9 mouse cellular contexts compared by ENCODE assay signal in the genomic region with DNA sequence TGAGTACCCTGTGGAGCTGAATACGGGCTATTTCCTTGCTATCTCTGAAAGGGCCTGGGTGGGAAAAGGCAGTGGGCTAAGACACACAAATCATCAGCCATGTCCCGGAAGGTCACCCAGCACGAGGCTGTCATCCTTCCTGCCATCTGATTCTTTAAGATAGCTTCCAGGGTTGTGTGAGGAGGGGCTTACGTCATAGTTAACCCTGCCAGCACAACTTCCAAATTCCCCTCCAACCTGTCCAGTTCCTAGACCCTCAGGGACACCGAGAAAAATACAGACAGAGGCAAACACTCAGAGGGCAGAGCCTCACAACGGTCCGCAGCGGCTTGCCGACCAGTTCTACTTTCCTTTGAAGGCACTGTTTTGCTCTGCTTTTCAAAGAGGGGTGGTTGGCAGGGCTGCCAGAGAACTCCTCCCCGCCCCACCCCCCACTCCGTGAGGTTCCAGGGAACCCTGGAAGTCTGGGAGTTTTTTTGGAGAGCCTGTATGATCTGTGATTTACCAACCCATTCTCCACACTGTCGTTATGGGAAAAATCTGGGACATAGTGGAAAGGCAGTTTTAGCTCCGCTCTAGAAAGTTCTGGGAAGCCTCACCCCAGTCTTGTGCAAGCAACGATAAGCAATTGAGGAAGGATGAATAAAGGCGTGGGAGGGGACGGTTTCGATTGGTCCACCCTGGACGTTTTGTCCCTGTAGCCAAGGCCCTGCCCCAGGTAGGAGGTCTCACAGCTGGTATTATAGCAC. TPM values are rescaled to one million over a fixed set of nuclear protein-coding genes. Genes with fewer than 3 reads are reported as not detected.
A peak's percentile ranks its signal among the peaks of the same experiment; 100 is the strongest.
DNase-seq lines count a peak whose midpoint lies in the region; ATAC-seq lines count a peak whose summit lies in the region.
"Had no signal": no experiment of that assay in that cellular context is flagged by ENCODE, and none has a peak within 500 bp of the region (broad histone marks: within the 10 kb centered on the region; RNA-seq: fewer than 3 reads in every experiment).

No protein-coding gene starts in this region.

- 0 out of 2 replicates have a peak, but pooled peaks cover 2% of the 10 kb centered on the region for H3K27me3 ChIP-seq in liver, embryonic 11.5 days (replicated peaks; ENCODE audit: control insufficient read depth, insufficient read depth, low read length)
- peaks cover 32% of the 10 kb centered on the region for H3K27me3 ChIP-seq in liver, embryonic 12.5 days (replicated peaks)
- no peaks in the 10 kb centered on the region for H3K27me3 ChIP-seq in stomach, embryonic 15.5 days (replicated peaks)

- peaks cover 24% of the 10 kb centered on the region for H3K4me1 ChIP-seq in liver, embryonic 11.5 days (replicated peaks; ENCODE audit: control insufficient read depth, insufficient read depth, low read length)
- H3K4me1 ChIP-seq in liver, embryonic 12.5 days: peaks cover 40% of the 10 kb centered on the region
- H3K4me1 ChIP-seq in stomach, embryonic 15.5 days: peaks cover 38% of the 10 kb centered on the region

- H3K36me3 ChIP-seq in liver, embryonic 11.5 days (ENCODE audit: control insufficient read depth, insufficient read depth, low read length): no peaks in the 10 kb centered on the region
- H3K36me3 ChIP-seq in liver, embryonic 12.5 days: no peaks in the 10 kb centered on the region
- H3K36me3 ChIP-seq in stomach, embryonic 15.5 days: no peaks in the 10 kb centered on the region

- H3K9ac ChIP-seq in liver, embryonic 11.5 days (ENCODE audit: low read depth, low read length): no peak overlapping the region
- H3K9ac ChIP-seq in liver, embryonic 12.5 days: no peak overlapping the region
- no peak overlapping the region for H3K9ac ChIP-seq in stomach, embryonic 15.5 days

- no peak overlapping the region for H3K27ac ChIP-seq in liver, embryonic 11.5 days (ENCODE audit: low read depth, low read length)
- H3K27ac ChIP-seq in liver, embryonic 12.5 days: no peak overlapping the region
- peak overlapping the region; percentile 88 for H3K27ac ChIP-seq in stomach, embryonic 15.5 days

- ATAC-seq in liver, embryonic 11.5 days (replicated peaks; ENCODE audit: low FRiP score): no peak
- ATAC-seq in liver, embryonic 12.5 days: no peak
- no peak for ATAC-seq in stomach, embryonic 15.5 days (ENCODE audit: insufficient read depth, low FRiP score, low read depth)

- intact Hi-C loops in left cerebral cortex, postnatal 10 days (cut with DNase I): no loop called here

- WGBS in liver, embryonic 11.5 days: 32% methylated on average over 18 of the region's 18 CpGs
- WGBS in liver, embryonic 12.5 days (ENCODE audit: insufficient replicate concordance): 33% methylated on average over 18 of the region's 18 CpGs
- WGBS in stomach, embryonic 15.5 days: 23% methylated on average over 18 of the region's 18 CpGs

- no peaks in the 10 kb centered on the region for H3K9me3 ChIP-seq in liver, embryonic 11.5 days (ENCODE audit: control insufficient read depth, low read length)
- H3K9me3 ChIP-seq in liver, embryonic 12.5 days (replicated peaks): no peaks in the 10 kb centered on the region
- no peaks in the 10 kb centered on the region for H3K9me3 ChIP-seq in stomach, embryonic 15.5 days

- peak overlapping the region; percentile 3; the same call in 1 of the 2 replicates for H3K4me3 ChIP-seq in liver, embryonic 11.5 days (ENCODE audit: low read depth, low read length)
- no peak overlapping the region for H3K4me3 ChIP-seq in liver, embryonic 12.5 days
- H3K4me3 ChIP-seq in stomach, embryonic 15.5 days (replicated peaks): peak overlapping the region; percentile 53

- DNase-seq in liver, embryonic 11.5 days (ENCODE audit: low spot score): no peak
- no peak for DNase-seq in liver
- DNase-seq in heart, adult 18-20 months: peak; percentile 75 to 86
- no peak for DNase-seq in layer of hippocampus, adult 8-10 months (ENCODE audit: low spot score in 2 of 2)
- DNase-seq in left cerebral cortex, postnatal 10 days (ENCODE audit: extremely low spot score in 1 of 2, low spot score in 2 of 2): no peak
- no peak for DNase-seq in cerebellum, postnatal 25 days

- H3K4me2 ChIP-seq in liver, embryonic 11.5 days: peak overlapping the region; percentile 41
- H3K4me2 ChIP-seq in liver, embryonic 12.5 days: peak overlapping the region; percentile 30
- H3K4me2 ChIP-seq in stomach, embryonic 15.5 days: peak overlapping the region; percentile 84

RNA-seq across cellular contexts. Expression of gene Mst1r, which starts 1.9 kb away (rescaled TPM):
- 1.3 and 1.5 TPM in 2 replicates for polyA plus RNA-seq in liver, embryonic 11.5 days (2014; fragmentation: Nextera tagmentation; extraction: Ambion mirVana)
- total RNA-seq in heart, adult 18-20 months (2021): 1 to 10 TPM; 2.3 to 3.1 TPM
- polyA plus RNA-seq in liver, embryonic 12.5 days (2016; fragmentation: Nextera tagmentation; extraction: Ambion mirVana): 0.57 and 0.92 TPM in 2 replicates
- 10.8 TPM in 2 replicates for polyA plus RNA-seq in stomach, embryonic 15.5 days (2015; fragmentation: Nextera tagmentation; extraction: Ambion mirVana)
- total RNA-seq in layer of hippocampus, adult 8-10 months (2022): 1 to 10 TPM; 1.5 to 3.9 (median 2.5) TPM
- 1 to 10 TPM; 1.8 to 2.4 TPM for total RNA-seq in left cerebral cortex, postnatal 10 days (2021)
- total RNA-seq: hematopoietic stem cell, adult 5-6 weeks had no signal

RNA-seq across cellular contexts. Expression of gene Actl11, which starts 19.7 kb away (rescaled TPM):
- not detected in 2 replicates for polyA plus RNA-seq in liver, embryonic 11.5 days (2014; fragmentation: Nextera tagmentation; extraction: Ambion mirVana)
- total RNA-seq in heart, adult 18-20 months (2021): not detected
- polyA plus RNA-seq in liver, embryonic 12.5 days (2016; fragmentation: Nextera tagmentation; extraction: Ambion mirVana): not detected in 2 replicates
- polyA plus RNA-seq in stomach, embryonic 15.5 days (2015; fragmentation: Nextera tagmentation; extraction: Ambion mirVana): not detected in 2 replicates
- total RNA-seq in layer of hippocampus, adult 8-10 months (2022): not detected
- total RNA-seq in left cerebral cortex, postnatal 10 days (2021): not detected
- total RNA-seq: hematopoietic stem cell, adult 5-6 weeks had no signal

RNA-seq across cellular contexts. Expression of gene Mon1a, which starts 20.6 kb away (rescaled TPM):
- 8.9 and 11.0 TPM in 2 replicates for polyA plus RNA-seq in liver, embryonic 11.5 days (2014; fragmentation: Nextera tagmentation; extraction: Ambion mirVana)
- 10 to 100 TPM; 10.0 to 10.3 TPM for total RNA-seq in heart, adult 18-20 months (2021)
- polyA plus RNA-seq in liver, embryonic 12.5 days (2016; fragmentation: Nextera tagmentation; extraction: Ambion mirVana): 5.7 and 7.4 TPM in 2 replicates
- 19.4 and 21.0 TPM in 2 replicates for polyA plus RNA-seq in stomach, embryonic 15.5 days (2015; fragmentation: Nextera tagmentation; extraction: Ambion mirVana)
- total RNA-seq in layer of hippocampus, adult 8-10 months (2022): 10 to 100 TPM; 21.0 to 30.2 (median 27.2) TPM
- 10 to 100 TPM; 14.0 to 15.0 TPM for total RNA-seq in left cerebral cortex, postnatal 10 days (2021)

RNA-seq across cellular contexts. Expression of gene Camkv, which starts 26.9 kb away (rescaled TPM):
- 0.56 and 0.88 TPM in 2 replicates for polyA plus RNA-seq in liver, embryonic 11.5 days (2014; fragmentation: Nextera tagmentation; extraction: Ambion mirVana)
- total RNA-seq in heart, adult 18-20 months (2021): not detected
- polyA plus RNA-seq in liver, embryonic 12.5 days (2016; fragmentation: Nextera tagmentation; extraction: Ambion mirVana): 0.53 and 0.54 TPM in 2 replicates
- 3.0 and 3.1 TPM in 2 replicates for polyA plus RNA-seq in stomach, embryonic 15.5 days (2015; fragmentation: Nextera tagmentation; extraction: Ambion mirVana)
- total RNA-seq in layer of hippocampus, adult 8-10 months (2022): 100 to 1,000 TPM; 470 to 535 (median 505) TPM
- 100 to 1,000 TPM; 434 to 435 TPM for total RNA-seq in left cerebral cortex, postnatal 10 days (2021)

RNA-seq across cellular contexts. Expression of gene Rbm6, which starts 35.5 kb away (rescaled TPM):
- 60.0 and 60.9 TPM in 2 replicates for polyA plus RNA-seq in liver, embryonic 11.5 days (2014; fragmentation: Nextera tagmentation; extraction: Ambion mirVana)
- 10 to 100 TPM; 25.1 to 25.2 TPM for total RNA-seq in heart, adult 18-20 months (2021)
- 45.7 and 49.2 TPM in 2 replicates for polyA plus RNA-seq in liver, embryonic 12.5 days (2016; fragmentation: Nextera tagmentation; extraction: Ambion mirVana)
- 67.4 and 76.2 TPM in 2 replicates for polyA plus RNA-seq in stomach, embryonic 15.5 days (2015; fragmentation: Nextera tagmentation; extraction: Ambion mirVana)
- 10 to 100 TPM; 60.2 to 80.8 (median 68.6) TPM for total RNA-seq in layer of hippocampus, adult 8-10 months (2022)
- total RNA-seq in left cerebral cortex, postnatal 10 days (2021): 10 to 100 TPM; 57.0 to 60.5 TPM

Comparison
In these comparisons a context has a peak if more than half of its experiments do, and no peak if none do; other contexts are left out.
1. DNase-seq: peak in heart, adult 18-20 months (2 of 2); none in liver, embryonic 11.5 days (single experiment), liver (single experiment), layer of hippocampus, adult 8-10 months (0 of 2), left cerebral cortex, postnatal 10 days (0 of 2) and cerebellum, postnatal 25 days (0 of 2).
2. H3K4me2 ChIP-seq: peak in every context shown above with its lines; median percentile 84 in stomach, embryonic 15.5 days; 41 in liver, embryonic 11.5 days; 30 in liver, embryonic 12.5 days.